Mouse (Mus musculus): ENCODE measurements at regions not wholly inside any gene's neighbourhood (a gene's known extent, or its start where the extent isn't known, plus 50 kb on each side); places are given as distances from the start of the nearest gene placed in this dataset.

- no peak for TF ChIP-seq POLR2A (IDR thresholded peaks at IDR 0.05; ENCODE audit: insufficient read depth, low read depth, low read length)
- TF ChIP-seq CTCF (IDR thresholded peaks at IDR 0.05; ENCODE audit: insufficient read depth, low read depth, low read length) = no peak
These were observed 155.2 kb downstream of the Psat1 start for GRCm38 (mm10) chr19:15791942-15792341.
